Mouse (Mus musculus) megakaryocyte, embryonic 14.5 days (primary cell): ENCODE results near the gene Plekhh1. TPM values are rescaled to one million over a fixed set of nuclear protein-coding genes. Genes with fewer than 3 reads are reported as not detected.

Experiments
- H3K27me3 ChIP-seq: replicated peaks from 2 replicates; pipeline ENCODE3; 2012; ENCODE audit warnings: inconsistent platforms
- H3K36me3 ChIP-seq: replicated peaks from 2 replicates; pipeline ENCODE3; 2012; ENCODE audit warnings: low read length, inconsistent platforms, mixed read lengths
- H3K4me1 ChIP-seq: 2 replicates; pipeline ENCODE4 v1.6.1; 2012; ENCODE audit warnings: inconsistent platforms
- H3K4me3 ChIP-seq: replicated peaks from 2 replicates; pipeline ENCODE3; 2012; ENCODE audit warnings: moderate library complexity, mild to moderate bottlenecking, inconsistent platforms
- H3K9me3 ChIP-seq: 2 replicates; pipeline ENCODE4 v1.6.1; 2012; ENCODE audit warnings: inconsistent platforms
- FLI1 ChIP-seq: IDR thresholded peaks from 2 replicates; pipeline ENCODE4 v1.6.1; 2012; ENCODE audit warnings: low read length, inconsistent platforms, mixed read lengths
- GATA1 ChIP-seq: IDR thresholded peaks from 3 replicates; pipeline ENCODE4 v1.6.1; 2012; ENCODE audit warnings: mixed read lengths, low read length, inconsistent platforms, borderline replicate concordance
- polyA plus RNA-seq: library from polyadenylated mRNA; stranded (reverse); fragments of >175 nt; gene quantifications from 2 replicates; pipeline ENCODE4 v1.2.3, GENCODE M21; 2012; ENCODE audit warnings: low replicate concordance; ENCODE audit not compliant: insufficient read depth

The Plekhh1 gene
- polyA plus RNA-seq, 1 experiment, result 0.02 TPM

- TF ChIP-seq FLI1, result no peak
- no peak for TF ChIP-seq GATA1
- peaks cover 11% of the 10 kb centered on the region; the same call in 1 of the 2 replicates for H3K9me3 ChIP-seq
- no peak overlapping the region for H3K4me3 ChIP-seq
- peaks cover 5% of the 10 kb centered on the region; the same call in 1 of the 2 replicates for H3K4me1 ChIP-seq
- H3K27me3 ChIP-seq, result peaks cover 25% of the 10 kb centered on the region
- H3K36me3 ChIP-seq, result no peaks in the 10 kb centered on the region
Observed at GRCm38 (mm10) chr12:79104544-79104943, 75.6 kb downstream of the Plekhh1 start.

GRCm38 (mm10) chr12:79105312-79105711, 76.3 kb downstream of the Plekhh1 start:
- Histone ChIP-seq H3K9me3 (peaks cover 11% of the 10 kb centered on the region; the same call in 1 of the 2 replicates), H3K4me1 (peaks cover 5% of the 10 kb centered on the region; the same call in 1 of the 2 replicates), H3K27me3 (peaks cover 23% of the 10 kb centered on the region), H3K4me3 (no peak overlapping the region), H3K36me3 (no peaks in the 10 kb centered on the region)
- TF ChIP-seq FLI1, result no peak

- TF ChIP-seq GATA1 (no peak), FLI1 (no peak)
- H3K4me1 ChIP-seq, result no peaks in the 10 kb centered on the region
- no peak overlapping the region for H3K4me3 ChIP-seq
- H3K9me3 ChIP-seq, result no peaks in the 10 kb centered on the region
- no peaks in the 10 kb centered on the region for H3K36me3 ChIP-seq
- H3K27me3 ChIP-seq, result peaks cover 17% of the 10 kb centered on the region
Observed at GRCm38 (mm10) chr12:79118991-79119390, 90.0 kb downstream of the Plekhh1 start.

GRCm38 (mm10) chr12:79122820-79123219, 93.9 kb downstream of the Plekhh1 start:
- Histone ChIP-seq H3K9me3 (no peaks in the 10 kb centered on the region), H3K4me1 (no peaks in the 10 kb centered on the region), H3K4me3 (no peak overlapping the region), H3K36me3 (no peaks in the 10 kb centered on the region), H3K27me3 (peaks cover 10% of the 10 kb centered on the region)
- TF ChIP-seq GATA1, result no peak
- no peak for TF ChIP-seq FLI1

- peak within 1 kb of the TSS; percentile 89 for H3K4me3 ChIP-seq
- no peak for TF ChIP-seq GATA1
- no peak for TF ChIP-seq FLI1
- peaks cover 6% of the 10 kb centered on the region; the same call in 1 of the 2 replicates for H3K9me3 ChIP-seq
- peaks cover 44% of the 10 kb centered on the region for H3K27me3 ChIP-seq
- H3K36me3 ChIP-seq, result no peaks in the 10 kb centered on the region
- peaks cover 27% of the 10 kb centered on the region for H3K4me1 ChIP-seq
Observed at GRCm38 (mm10) chr12:79130299-79131177, 101.6 kb downstream of the Plekhh1 start, which contains the start of gene Arg2. Gene Arg2, plus strand, starts transcription at chr12:79130777.

Other genes with a start within 250 kb of the Plekhh1 start
- 0.60 and 8.3 TPM in 2 replicates for gene Atp6v1d, start 167.5 kb upstream of the Plekhh1 start, polyA plus RNA-seq
- gene Eif2s1, start 167.3 kb upstream of the Plekhh1 start, polyA plus RNA-seq, result 0.48 and 13.8 TPM in 2 replicates
- gene Plek2, start 122.2 kb upstream of the Plekhh1 start, polyA plus RNA-seq, result 0.67 TPM in 1 of 2 replicates, not detected in the other
- gene Tmem229b, start 21.5 kb upstream of the Plekhh1 start, polyA plus RNA-seq, result 10.9 and 11.1 TPM in 2 replicates
- 1.2 TPM in 1 of 2 replicates, not detected in the other for gene Pigh, start 60.5 kb downstream of the Plekhh1 start, polyA plus RNA-seq
- gene Arg2, start 101.6 kb downstream of the Plekhh1 start, polyA plus RNA-seq, result 0.43 TPM in 1 of 2 replicates, not detected in the other
- gene Vti1b, start 143.5 kb downstream of the Plekhh1 start, polyA plus RNA-seq, result 75.9 and 102 TPM in 2 replicates
- 1.2 and 2.0 TPM in 2 replicates for gene Rdh11, start 163.1 kb downstream of the Plekhh1 start, polyA plus RNA-seq
- 0.13 TPM in 1 of 2 replicates, not detected in the other for gene Rdh12, start 179.8 kb downstream of the Plekhh1 start, polyA plus RNA-seq